Mouse (Mus musculus) spleen, adult 2 months (tissue): Measurements from ENCODE around the gene Tdrd9. TPM values are rescaled to one million over a fixed set of nuclear protein-coding genes. Genes with fewer than 3 reads are reported as not detected.

Experiments
- DNase-seq, 2 experiments: peaks; one replicate each; pipeline versions ENCODE4 v3.0.0 to v3.0.0-alpha.2; 2012 to 2021; ENCODE audit warnings: low spot score in 2 of 2, low read depth in 1 of 2
- H3K27ac ChIP-seq: fragments of 200-500 bp; 2 replicates; pipeline ENCODE4 v1.5.1; 2012; ENCODE audit warnings: low read length, inconsistent platforms; ENCODE audit not compliant: insufficient read depth
- H3K27me3 ChIP-seq: fragments of 200-500 bp; 2 replicates; pipeline ENCODE4 v1.6.1; 2012; ENCODE audit warnings: mild to moderate bottlenecking, moderate library complexity, low read length, inconsistent platforms; ENCODE audit not compliant: control insufficient read depth, insufficient read depth
- H3K36me3 ChIP-seq: fragments of 200-500 bp; 2 replicates; pipeline ENCODE4 v1.6.1; 2012; ENCODE audit warnings: mild to moderate bottlenecking, low read length, inconsistent platforms; ENCODE audit not compliant: control insufficient read depth, insufficient read depth
- H3K4me1 ChIP-seq: fragments of 200-500 bp; 2 replicates; pipeline ENCODE4 v1.6.1; 2011; ENCODE audit warnings: inconsistent platforms; ENCODE audit not compliant: control insufficient read depth, insufficient read depth, insufficient read length
- H3K4me3 ChIP-seq: fragments of 200-500 bp; 2 replicates; pipeline ENCODE4 v1.5.1; 2011; ENCODE audit warnings: mild to moderate bottlenecking, inconsistent platforms; ENCODE audit not compliant: insufficient read depth, insufficient read length; ENCODE audit errors: extremely low read depth
- CTCF ChIP-seq: fragments of 200-500 bp; IDR thresholded peaks from 2 replicates; pipeline ENCODE4 v1.5.1; 2011; ENCODE audit warnings: mild to moderate bottlenecking, inconsistent platforms; ENCODE audit not compliant: insufficient read depth, insufficient read length, insufficient replicate concordance; ENCODE audit errors: extremely low read depth
- POLR2A ChIP-seq: fragments of 200-500 bp; IDR thresholded peaks from 2 replicates; pipeline ENCODE4 v1.6.1; 2011; ENCODE audit warnings: low read depth, low read length, inconsistent platforms
- WGBS: fragments of 180-500 bp; shearing (Covaris S2); methylation state at CpG from one replicate; pipeline ENCODE4 v1.1.7; 2018; 5-methylcytosine and 5-hydroxymethylcytosine counted together
- polyA plus RNA-seq: library from polyadenylated mRNA; depleted of rRNA; stranded (reverse); fragments of >200 nt; gene quantifications from 2 replicates; pipeline ENCODE4 v1.2.3, GENCODE M21; 2012

The Tdrd9 gene
- polyA plus RNA-seq, 1 experiment, result not detected

DNA sequence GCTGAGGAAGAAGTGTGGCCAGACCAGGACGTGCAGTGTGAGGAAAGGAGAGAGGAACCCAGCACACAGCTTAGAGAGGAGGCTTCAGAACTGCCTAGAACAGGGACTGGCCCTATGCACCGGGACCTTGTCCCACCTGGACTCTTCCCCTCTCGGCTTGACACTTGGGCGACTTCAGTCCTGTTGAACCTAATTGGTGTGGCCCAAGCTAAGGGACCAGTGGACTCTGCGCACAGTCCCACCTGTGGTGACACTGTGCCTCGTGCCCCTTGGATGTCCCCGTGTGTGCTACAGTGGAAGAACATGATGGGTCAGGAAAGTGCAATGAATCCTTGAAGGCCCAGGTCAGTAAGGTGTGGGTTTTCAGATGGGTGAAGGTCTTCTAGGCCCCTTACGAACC, 136.3 kb downstream of the Tdrd9 start:
- H3K4me3 ChIP-seq, result no peak overlapping the region

DNA sequence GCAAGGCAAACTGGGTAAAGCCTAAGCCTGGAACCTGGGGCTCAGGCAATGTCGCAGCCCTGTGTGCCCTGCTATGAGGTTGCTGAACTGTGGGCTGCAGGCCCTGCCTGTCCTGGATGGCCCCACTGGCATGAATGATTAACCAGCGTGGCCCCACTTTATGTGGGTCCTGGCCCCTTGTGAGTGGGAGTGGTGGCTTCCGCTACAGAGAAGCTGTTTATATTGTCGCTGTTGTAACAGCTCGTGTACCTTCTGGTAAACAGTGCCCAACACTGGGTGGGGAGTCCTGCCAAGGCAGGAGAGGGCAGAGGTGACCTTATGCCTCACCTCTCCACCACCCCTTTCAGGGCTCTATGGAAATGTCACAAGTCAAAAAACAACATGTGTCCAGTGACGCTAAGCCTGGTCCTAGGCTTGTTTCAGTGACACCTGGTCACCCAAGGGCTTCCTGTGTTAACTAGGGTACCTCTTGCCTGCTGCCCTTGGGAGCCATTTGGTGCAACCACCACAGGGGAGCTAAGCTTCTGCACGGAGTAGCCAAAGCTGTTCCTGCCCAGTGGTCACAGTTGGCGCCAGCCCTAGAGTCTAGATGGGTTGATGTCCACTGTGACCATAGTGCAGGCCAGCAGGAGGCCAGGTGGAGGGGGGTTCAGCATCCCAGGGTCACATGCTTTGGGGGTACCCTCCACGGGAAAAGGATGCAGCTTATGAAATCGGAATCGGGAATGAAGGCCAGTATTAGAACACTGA, 137.5 kb downstream of the Tdrd9 start:
- WGBS, result 79% methylated on average over 11 of the region's 11 CpGs
- TF ChIP-seq CTCF (no peak), POLR2A (no peak)
- Histone ChIP-seq H3K27ac (no peak overlapping the region), H3K36me3 (no peaks in the 10 kb centered on the region), H3K4me1 (no peaks in the 10 kb centered on the region), H3K4me3 (no peak overlapping the region), H3K27me3 (no peaks in the 10 kb centered on the region)
- DNase-seq, result no peak

More for the DNA sequence above, 136.3 kb downstream of the Tdrd9 start:
- no peaks in the 10 kb centered on the region for H3K4me1 ChIP-seq
- no peaks in the 10 kb centered on the region for H3K36me3 ChIP-seq
- no peaks in the 10 kb centered on the region for H3K27me3 ChIP-seq
- DNase-seq, result no peak
- H3K27ac ChIP-seq, result no peak overlapping the region
- TF ChIP-seq POLR2A, result no peak
- no peak for TF ChIP-seq CTCF
- WGBS, result 80% methylated on average over 8 of the region's 8 CpGs

DNA sequence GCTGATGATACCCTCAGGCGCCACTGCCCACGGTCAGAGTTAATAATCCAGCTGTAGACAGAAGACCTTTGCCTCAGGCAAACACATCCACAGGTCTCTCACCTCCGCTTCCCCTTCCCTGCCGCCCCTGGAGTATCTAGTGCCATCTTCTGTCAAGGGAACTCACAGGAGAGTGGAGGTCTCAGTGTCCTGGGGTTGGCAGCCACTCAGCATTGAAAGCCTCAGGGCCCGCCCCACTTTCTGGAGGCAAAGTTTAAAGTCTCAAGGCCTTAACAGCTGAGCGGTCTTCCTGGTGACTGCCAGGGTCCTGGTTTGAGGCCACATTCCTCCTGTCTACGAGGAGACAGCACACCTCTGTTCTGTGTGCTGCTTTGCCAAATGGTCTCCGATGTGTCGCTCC, 138.3 kb downstream of the Tdrd9 start:
- DNase-seq, result no peak
- H3K4me1 ChIP-seq, result no peaks in the 10 kb centered on the region
- H3K36me3 ChIP-seq, result no peaks in the 10 kb centered on the region
- WGBS, result 82% methylated on average over 9 of the region's 9 CpGs
- no peak overlapping the region for H3K4me3 ChIP-seq
- H3K27me3 ChIP-seq, result no peaks in the 10 kb centered on the region
- H3K27ac ChIP-seq, result no peak overlapping the region
- TF ChIP-seq CTCF (no peak), POLR2A (no peak)

DNA sequence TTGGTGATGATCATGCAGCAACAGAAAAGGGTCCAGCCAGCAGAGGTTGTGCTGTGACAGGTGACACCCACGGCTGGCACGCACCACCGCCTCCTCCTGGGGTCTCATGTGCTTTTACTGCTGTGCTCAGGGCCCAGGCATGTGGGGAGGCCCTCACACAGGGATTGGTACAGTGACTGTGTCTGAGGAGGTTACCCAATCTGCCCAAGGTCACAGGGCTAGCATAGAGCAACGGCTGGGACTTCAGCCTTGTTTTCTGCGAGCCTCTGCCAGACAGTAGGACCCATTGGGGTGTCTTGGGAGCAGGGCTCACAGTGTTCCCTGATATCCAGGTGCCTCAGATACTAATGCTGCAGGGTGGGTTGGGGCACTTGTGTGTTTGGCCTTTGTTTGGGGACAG, 140.0 kb downstream of the Tdrd9 start:
- TF ChIP-seq POLR2A (no peak), CTCF (no peak)
- Histone ChIP-seq H3K36me3 (no peaks in the 10 kb centered on the region), H3K4me1 (no peaks in the 10 kb centered on the region), H3K4me3 (no peak overlapping the region), H3K27ac (no peak overlapping the region), H3K27me3 (no peaks in the 10 kb centered on the region)
- 88% methylated on average over 5 of the region's 5 CpGs for WGBS
- DNase-seq, result no peak

DNA sequence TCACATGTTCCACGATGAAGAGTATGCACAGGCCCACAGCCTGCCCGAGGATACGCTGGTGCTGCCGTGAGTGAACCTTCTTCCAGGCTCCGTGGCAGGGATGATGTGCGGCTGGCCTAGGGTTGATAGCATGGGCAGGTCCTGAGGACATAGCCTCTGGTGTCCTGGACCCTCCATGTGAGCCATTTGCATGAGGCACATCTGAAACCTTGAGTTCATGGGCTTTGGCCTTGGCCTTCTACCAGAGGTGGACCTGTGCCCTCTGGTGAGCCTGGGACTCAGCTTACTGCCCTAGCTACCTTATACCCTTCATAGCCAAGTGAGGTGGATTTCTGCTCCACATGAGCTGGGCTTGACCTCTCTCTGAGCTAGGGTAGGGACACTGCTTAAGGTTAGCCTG, 140.9 kb downstream of the Tdrd9 start:
- Histone ChIP-seq H3K4me1 (no peaks in the 10 kb centered on the region), H3K27me3 (no peaks in the 10 kb centered on the region), H3K36me3 (no peaks in the 10 kb centered on the region), H3K4me3 (no peak overlapping the region), H3K27ac (no peak overlapping the region)
- TF ChIP-seq POLR2A (no peak), CTCF (no peak)
- no peak for DNase-seq
- 95% methylated on average over 6 of the region's 6 CpGs for WGBS

DNA sequence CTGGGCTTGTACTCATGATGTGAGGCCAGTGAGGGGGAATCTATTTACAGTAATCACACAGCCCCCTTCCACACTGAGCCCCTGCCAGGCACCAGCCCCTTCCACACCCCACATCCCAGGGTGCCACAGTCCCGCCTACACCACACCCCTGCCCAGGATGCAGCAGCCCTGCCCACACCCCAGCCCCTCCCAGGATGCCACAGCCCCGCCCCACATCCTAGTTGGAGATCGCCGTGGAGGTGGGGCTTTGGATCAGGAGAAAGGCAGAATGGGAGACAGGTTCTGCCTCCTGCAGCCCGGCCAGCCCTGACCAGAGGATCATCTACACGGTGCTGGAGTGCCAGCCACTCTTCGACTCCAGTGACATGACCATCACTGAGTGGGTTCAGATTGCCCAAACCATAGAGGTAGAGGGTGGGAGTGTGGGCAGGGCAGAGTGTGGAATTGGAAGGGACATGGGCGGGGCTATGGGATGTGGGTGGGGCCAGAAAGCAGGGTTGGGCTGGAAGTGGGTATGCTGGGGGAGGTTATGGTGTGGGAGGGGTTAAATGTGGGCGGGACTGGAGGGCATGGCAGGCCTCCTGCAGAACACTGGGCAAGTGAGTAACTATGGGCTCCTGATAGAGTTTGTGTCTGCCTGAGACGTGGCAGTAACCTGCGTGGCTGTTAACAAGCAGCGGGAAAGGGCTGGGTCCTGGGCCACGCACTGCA, 141.5 kb downstream of the Tdrd9 start:
- H3K27ac ChIP-seq, result no peak overlapping the region
- WGBS, result 29% methylated on average over 13 of the region's 13 CpGs
- H3K36me3 ChIP-seq, result no peaks in the 10 kb centered on the region
- DNase-seq, result no peak
- no peak overlapping the region for H3K4me3 ChIP-seq
- no peaks in the 10 kb centered on the region for H3K4me1 ChIP-seq
- TF ChIP-seq CTCF (no peak), POLR2A (no peak)
- H3K27me3 ChIP-seq, result no peaks in the 10 kb centered on the region

DNA sequence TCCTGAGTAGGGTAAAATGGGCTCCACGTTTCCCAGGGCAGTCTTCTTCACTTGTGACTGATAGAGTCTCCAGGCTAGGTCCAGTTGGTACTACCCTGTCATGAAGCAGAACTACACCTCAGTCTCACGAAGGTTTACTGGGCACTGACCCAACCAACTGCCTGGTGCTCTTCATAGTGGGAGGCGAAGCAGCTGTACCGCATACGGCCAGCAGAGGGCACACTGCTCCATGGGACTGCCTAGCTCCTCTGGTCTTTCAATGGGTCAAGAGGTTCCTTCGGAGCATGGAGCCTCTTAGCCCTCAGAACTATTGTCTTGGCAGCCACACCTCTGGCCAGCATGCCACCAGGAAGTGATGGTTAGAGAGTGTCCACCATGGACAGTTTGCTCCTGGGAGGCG, 142.4 kb downstream of the Tdrd9 start:
- H3K4me1 ChIP-seq, result no peaks in the 10 kb centered on the region
- no peak overlapping the region for H3K4me3 ChIP-seq
- H3K27ac ChIP-seq, result no peak overlapping the region
- TF ChIP-seq CTCF, result peak; percentile 95
- no peak for TF ChIP-seq POLR2A
- H3K27me3 ChIP-seq, result no peaks in the 10 kb centered on the region
- H3K36me3 ChIP-seq, result no peaks in the 10 kb centered on the region
- WGBS, result 13% methylated on average over 7 of the region's 7 CpGs
- peak in 1 of 2 experiments; percentile 71 for DNase-seq
